Mouse (Mus musculus) liver, postnatal 0 days (tissue): ENCODE data around the gene Dclk3. TPM values are rescaled to one million over a fixed set of nuclear protein-coding genes. Genes with fewer than 3 reads are reported as not detected.

Experiments
- ATAC-seq: fragments of 200-750 bp; cut with Nextera tagmentation; 2 replicates; pipeline ENCODE4 v1.8.0; 2017; ENCODE audit warnings: mild to moderate bottlenecking, moderate library complexity
- DNase-seq: peaks from one replicate; pipeline ENCODE4 v3.0.0-alpha.2; 2016
- H3K27ac ChIP-seq: fragments of 300-500 bp; sonication (generic); 2 replicates; pipeline ENCODE4 v1.5.1; 2014; ENCODE audit warnings: antibody characterized with exemption, moderate library complexity, mild to moderate bottlenecking, low read depth
- H3K27me3 ChIP-seq: fragments of 300-500 bp; sonication (generic); 2 replicates; pipeline ENCODE4 v1.6.1; 2014; ENCODE audit warnings: low read length, control low read depth, mixed read lengths; ENCODE audit not compliant: insufficient read depth
- H3K36me3 ChIP-seq: fragments of 300-500 bp; sonication (generic); replicated peaks from 2 replicates; pipeline ENCODE4 v1.6.1; 2014; ENCODE audit warnings: mild to moderate bottlenecking, control low read depth, low read length, moderate library complexity, mixed read lengths; ENCODE audit not compliant: insufficient read depth
- H3K4me1 ChIP-seq: fragments of 300-500 bp; sonication (generic); 2 replicates; pipeline ENCODE4 v1.6.1; 2014; ENCODE audit warnings: antibody characterized with exemption, mild to moderate bottlenecking, control low read depth; ENCODE audit not compliant: insufficient read depth
- H3K4me2 ChIP-seq: fragments of 300-500 bp; sonication (generic); 2 replicates; pipeline ENCODE4 v1.6.1; 2014; ENCODE audit warnings: low read depth, mild to moderate bottlenecking, low read length, moderate library complexity, mixed read lengths
- H3K4me3 ChIP-seq: fragments of 300-500 bp; sonication (generic); 2 replicates; pipeline ENCODE4 v1.5.1; 2014; ENCODE audit warnings: low read depth, low read length
- H3K9ac ChIP-seq: fragments of 300-500 bp; sonication (generic); replicated peaks from 2 replicates; pipeline ENCODE4 v1.6.1; 2014; ENCODE audit warnings: mild to moderate bottlenecking, moderate library complexity
- H3K9me3 ChIP-seq: fragments of 300-500 bp; sonication (generic); 2 replicates; pipeline ENCODE4 v1.6.1; 2016; ENCODE audit warnings: mild to moderate bottlenecking, control low read depth, low read length, mixed read lengths
- CTCF ChIP-seq: sonication (generic); IDR thresholded peaks from 2 replicates; pipeline ENCODE4 v1.5.1; 2016; ENCODE audit warnings: antibody characterized with exemption, low read depth
- EP300 ChIP-seq: IDR thresholded peaks from 2 replicates; pipeline ENCODE4 v1.6.1; 2016; ENCODE audit warnings: antibody characterized with exemption, low read depth, mild to moderate bottlenecking
- WGBS: fragments of 180-500 bp; shearing (Covaris S2); extraction: QIAGEN DNeasy Blood & Tissue Kit; methylation state at CpG from one replicate; pipeline ENCODE4 v1.1.7; 2014; ENCODE audit not compliant: insufficient replicate concordance; 5-methylcytosine and 5-hydroxymethylcytosine counted together
- polyA plus RNA-seq: library from polyadenylated mRNA; unstranded; fragments of >200 nt; fragmentation: Nextera tagmentation; extraction: Ambion mirVana; gene quantifications from 2 replicates; pipeline ENCODE4 v1.2.1, GENCODE M21; 2015

The Dclk3 gene
- polyA plus RNA-seq, 1 experiment from 2014 or later, result 0.27 TPM

- TF ChIP-seq CTCF, result no peak
- TF ChIP-seq EP300, result no peak
- WGBS, result 79% methylated on average over 15 of the region's 15 CpGs
- no peaks in the 10 kb centered on the region for H3K27me3 ChIP-seq
Measured at GRCm38 (mm10) chr9:111514586-111515473, 75.9 kb downstream of the Dclk3 start.

GRCm38 (mm10) chr9:111515536-111515935, 76.7 kb downstream of the Dclk3 start:
- H3K27ac ChIP-seq, result no peak overlapping the region
- H3K4me1 ChIP-seq, result no peaks in the 10 kb centered on the region
- no peak overlapping the region for H3K9ac ChIP-seq
- no peaks in the 10 kb centered on the region for H3K36me3 ChIP-seq
- H3K27me3 ChIP-seq, result no peaks in the 10 kb centered on the region
- no peaks in the 10 kb centered on the region for H3K9me3 ChIP-seq
- ATAC-seq, result no peak
- TF ChIP-seq CTCF (no peak), EP300 (no peak)
- 68% methylated on average over 3 of the region's 3 CpGs for WGBS
- DNase-seq, result no peak
- H3K4me3 ChIP-seq, result no peak overlapping the region
- no peak overlapping the region for H3K4me2 ChIP-seq

More at GRCm38 (mm10) chr9:111514586-111515473, 75.9 kb downstream of the Dclk3 start:
- no peak overlapping the region for H3K4me2 ChIP-seq
- no peaks in the 10 kb centered on the region for H3K36me3 ChIP-seq
- H3K4me1 ChIP-seq, result no peaks in the 10 kb centered on the region
- H3K9me3 ChIP-seq, result no peaks in the 10 kb centered on the region
- no peak for ATAC-seq
- H3K27ac ChIP-seq, result no peak overlapping the region
- H3K9ac ChIP-seq, result no peak overlapping the region
- no peak overlapping the region for H3K4me3 ChIP-seq
- no peak for DNase-seq

GRCm38 (mm10) chr9:111522226-111522625, 83.3 kb downstream of the Dclk3 start:
- Histone ChIP-seq H3K9me3 (no peaks in the 10 kb centered on the region), H3K4me1 (no peaks in the 10 kb centered on the region), H3K36me3 (no peaks in the 10 kb centered on the region), H3K27ac (no peak overlapping the region), H3K4me3 (no peak overlapping the region), H3K27me3 (no peaks in the 10 kb centered on the region), H3K9ac (no peak overlapping the region), H3K4me2 (no peak overlapping the region)
- TF ChIP-seq EP300, result no peak
- no peak for TF ChIP-seq CTCF
- WGBS, result 71% methylated on average over 7 of the region's 7 CpGs
- ATAC-seq (no peak), DNase-seq (no peak)

- H3K36me3 ChIP-seq, result no peaks in the 10 kb centered on the region
- H3K4me3 ChIP-seq, result no peak overlapping the region
- H3K4me1 ChIP-seq, result no peaks in the 10 kb centered on the region
- no peak for ATAC-seq
- no peak for TF ChIP-seq CTCF
- TF ChIP-seq EP300, result no peak
- WGBS, result 83% methylated on average over 11 of the region's 11 CpGs
- no peak for DNase-seq
- H3K9me3 ChIP-seq, result no peaks in the 10 kb centered on the region
- H3K9ac ChIP-seq, result no peak overlapping the region
- H3K4me2 ChIP-seq, result no peak overlapping the region
- H3K27me3 ChIP-seq, result no peaks in the 10 kb centered on the region
- no peak overlapping the region for H3K27ac ChIP-seq
Measured at GRCm38 (mm10) chr9:111523111-111523510, 84.2 kb downstream of the Dclk3 start.

GRCm38 (mm10) chr9:111523871-111524270, 85.0 kb downstream of the Dclk3 start:
- no peak overlapping the region for H3K4me2 ChIP-seq
- ATAC-seq, result no peak
- no peaks in the 10 kb centered on the region for H3K9me3 ChIP-seq
- H3K36me3 ChIP-seq, result no peaks in the 10 kb centered on the region
- 85% methylated on average over 3 of the region's 3 CpGs for WGBS
- no peak overlapping the region for H3K4me3 ChIP-seq
- no peak for TF ChIP-seq EP300
- TF ChIP-seq CTCF, result no peak
- H3K9ac ChIP-seq, result no peak overlapping the region
- no peaks in the 10 kb centered on the region for H3K4me1 ChIP-seq
- H3K27me3 ChIP-seq, result no peaks in the 10 kb centered on the region
- DNase-seq, result no peak
- H3K27ac ChIP-seq, result no peak overlapping the region

- Histone ChIP-seq H3K9me3 (no peaks in the 10 kb centered on the region), H3K27me3 (no peaks in the 10 kb centered on the region), H3K4me1 (no peaks in the 10 kb centered on the region), H3K27ac (no peak overlapping the region), H3K9ac (no peak overlapping the region), H3K36me3 (no peaks in the 10 kb centered on the region), H3K4me3 (no peak overlapping the region), H3K4me2 (no peak overlapping the region)
- ATAC-seq (peak; percentile 57), DNase-seq (no peak)
- 38% methylated on average over 7 of the region's 7 CpGs for WGBS
- TF ChIP-seq CTCF (no peak), EP300 (0 out of 2 replicates have a peak, but pooled peaks have one; percentile 13)
Measured at GRCm38 (mm10) chr9:111534744-111535423, 96.0 kb downstream of the Dclk3 start.
